Mouse (Mus musculus): ENCODE measurements around the gene Casc1.

- TF ChIP-seq CTCF (IDR thresholded peaks at IDR 0.05; ENCODE audit: low read depth, low read length): no peak
- no peak for TF ChIP-seq POLR2A (IDR thresholded peaks at IDR 0.05; ENCODE audit: borderline replicate concordance, low read depth, low read length)
These were observed 39.5 kb upstream of the Casc1 start, which contains the start of gene Kras for GRCm38 (mm10) chr6:145250185-145250791.
